Mouse (Mus musculus) adrenal gland, adult 8-10 months (tissue): ENCODE measurements around the gene Glt6d1. TPM values are rescaled to one million over a fixed set of nuclear protein-coding genes. Genes with fewer than 3 reads are reported as not detected.

Source experiments
- DNase-seq: peaks from one replicate; pipeline ENCODE4 v3.0.0; 2022
- total RNA-seq, 4 experiments: library from RNA; stranded (reverse); gene quantifications; 2 replicates each; pipeline ENCODE4 v1.2.4; 2022

Gene Glt6d1
- total RNA-seq, 4 experiments from 2014 or later: not detected

DNA sequence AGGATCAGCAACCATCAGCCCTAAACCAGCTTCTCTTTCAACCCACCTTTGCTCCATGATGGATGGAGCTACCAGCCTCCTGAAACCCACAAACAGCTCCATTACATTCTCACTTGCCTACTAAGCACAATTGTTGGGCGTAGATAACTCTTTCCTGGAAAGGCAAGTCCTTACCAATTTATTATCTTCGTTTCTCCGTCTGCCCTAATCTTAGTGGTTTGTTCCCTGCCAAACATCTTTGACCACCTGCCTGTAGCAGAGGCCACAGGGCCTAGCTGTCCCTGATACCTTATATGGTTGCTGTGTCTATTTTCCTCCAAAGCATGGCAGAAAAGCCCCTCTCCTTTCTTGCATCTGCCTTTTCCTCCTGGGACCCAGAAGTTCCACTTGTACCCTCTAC, 26.6 kb downstream of the Glt6d1 start:
- DNase-seq: no peak

GRCm38 (mm10) chr2:25785573-25786322, 29.9 kb downstream of the Glt6d1 start:
- DNase-seq: no peak

DNA sequence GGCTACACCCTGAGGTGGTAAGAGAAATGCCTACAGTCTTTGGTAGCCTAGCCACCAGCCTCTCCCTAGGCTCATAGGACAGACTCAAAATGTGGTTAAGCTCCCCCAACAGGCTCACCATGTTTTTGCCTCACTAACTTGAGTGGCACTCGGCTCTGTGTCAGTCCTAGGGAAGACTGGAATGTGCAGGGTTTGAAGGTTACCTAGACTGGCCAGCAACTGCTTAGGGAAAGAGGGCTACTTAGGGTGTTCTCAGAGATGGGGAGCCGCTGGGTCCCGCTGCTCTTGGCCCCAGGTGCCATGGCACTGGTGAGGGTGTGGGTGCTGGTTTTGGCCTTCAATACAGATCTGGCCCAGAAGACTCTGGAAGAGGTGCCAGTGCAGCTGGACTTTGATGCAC, 33.7 kb downstream of the Glt6d1 start, which contains the start of gene Gm13539:
Gm13539 (plus strand) TSS at position 301 of the 400 bp plus-strand sequence.
- DNase-seq: no peak

DNA sequence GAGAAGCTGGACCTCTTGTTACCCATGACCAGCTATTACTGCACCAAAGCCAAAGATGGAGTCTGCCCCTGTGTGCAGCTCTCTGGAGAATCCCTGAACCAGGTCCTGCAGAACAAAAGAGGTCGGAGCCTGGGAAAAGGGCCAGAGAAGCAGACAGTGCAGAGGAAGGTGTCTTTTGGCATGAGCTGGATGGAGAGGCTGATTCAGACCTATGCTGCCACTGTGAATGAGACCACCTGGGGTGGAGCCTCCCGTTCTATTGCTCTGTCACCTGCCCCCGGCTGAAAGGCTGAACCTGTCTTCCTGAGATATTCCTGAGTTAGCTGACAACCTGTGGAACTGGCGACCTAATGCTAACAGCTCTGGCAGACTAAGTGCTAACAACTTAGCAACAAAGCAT, 34.7 kb downstream of the Glt6d1 start:
- DNase-seq: no peak

- DNase-seq: no peak
These were observed 36.6 kb downstream of the Glt6d1 start for GRCm38 (mm10) chr2:25779076-25779475.

GRCm38 (mm10) chr2:25776717-25777116, 38.9 kb downstream of the Glt6d1 start, which contains the start of gene Lcn11:
Gene Lcn11, plus strand, starts transcription at chr2:25777017.
- no peak for DNase-seq

DNA sequence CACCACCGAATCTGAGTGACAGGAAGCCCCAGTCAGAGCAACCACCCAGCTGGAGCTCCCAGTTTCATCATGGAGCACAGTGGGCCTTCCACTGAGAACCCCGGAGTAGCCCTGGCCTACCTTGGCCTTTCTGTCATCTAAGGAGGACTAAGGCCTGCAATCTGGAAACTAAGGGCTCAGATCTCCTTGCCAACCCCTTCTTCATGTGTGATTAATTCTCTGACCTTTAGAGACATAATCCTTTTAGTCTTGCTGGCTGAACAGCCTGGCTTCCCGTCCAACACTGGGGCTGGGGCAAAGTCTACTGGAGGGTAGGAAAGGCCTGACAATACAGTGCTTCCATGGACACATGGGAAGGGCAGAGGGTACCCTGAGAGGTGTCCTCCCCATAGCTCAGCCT, 39.7 kb downstream of the Glt6d1 start:
- peak; percentile 27 for DNase-seq

- DNase-seq: no peak
These were observed 41.0 kb downstream of the Glt6d1 start for GRCm38 (mm10) chr2:25774640-25775039.

DNA sequence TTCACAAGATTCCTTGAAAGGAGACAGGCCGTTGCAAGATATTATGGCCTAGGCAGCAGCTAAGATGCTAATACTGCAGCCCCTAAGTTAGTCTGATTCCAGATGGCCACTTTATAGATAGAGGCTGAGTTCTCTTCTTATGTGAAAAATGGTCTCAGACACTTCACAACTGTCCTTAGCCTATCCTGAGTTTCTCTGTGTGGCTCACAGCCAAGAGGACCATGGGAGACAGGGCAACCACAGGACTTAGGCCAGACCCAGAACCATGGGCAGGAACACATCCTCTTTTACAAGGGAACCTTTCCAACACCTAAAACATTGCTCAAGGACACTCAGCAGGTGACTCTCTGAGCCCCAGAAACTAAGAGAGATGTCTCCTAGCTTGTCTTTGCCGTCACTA, 42.1 kb downstream of the Glt6d1 start:
- DNase-seq: no peak

DNA sequence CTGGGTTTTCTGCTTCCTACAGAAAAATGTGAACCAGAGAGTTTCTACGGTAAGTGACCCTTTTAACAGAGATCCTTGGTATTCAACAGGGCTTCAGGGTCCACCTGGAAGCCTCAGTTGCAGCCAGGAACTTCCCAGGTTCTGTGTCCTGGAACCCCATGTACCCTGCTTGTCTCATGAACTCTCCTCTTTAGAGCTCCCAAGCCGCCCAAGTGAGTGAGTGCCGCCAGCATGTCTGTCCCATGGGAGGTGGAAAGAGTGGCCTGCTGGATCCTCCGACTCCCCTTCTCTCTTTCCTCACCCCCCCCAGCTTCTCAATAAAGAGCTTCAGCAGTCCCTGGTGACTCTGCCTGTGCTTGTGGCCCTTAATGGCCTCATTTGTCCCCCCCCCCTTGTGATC, 47.9 kb downstream of the Glt6d1 start:
- no peak for DNase-seq

GRCm38 (mm10) chr2:25765269-25765668, 50.4 kb downstream of the Glt6d1 start, which contains the start of gene Lcn3:
Gene Lcn3, plus strand, starts transcription at chr2:25765569.
- DNase-seq: no peak

GRCm38 (mm10) chr2:25758064-25758625, 57.5 kb downstream of the Glt6d1 start:
- no peak for DNase-seq

DNA sequence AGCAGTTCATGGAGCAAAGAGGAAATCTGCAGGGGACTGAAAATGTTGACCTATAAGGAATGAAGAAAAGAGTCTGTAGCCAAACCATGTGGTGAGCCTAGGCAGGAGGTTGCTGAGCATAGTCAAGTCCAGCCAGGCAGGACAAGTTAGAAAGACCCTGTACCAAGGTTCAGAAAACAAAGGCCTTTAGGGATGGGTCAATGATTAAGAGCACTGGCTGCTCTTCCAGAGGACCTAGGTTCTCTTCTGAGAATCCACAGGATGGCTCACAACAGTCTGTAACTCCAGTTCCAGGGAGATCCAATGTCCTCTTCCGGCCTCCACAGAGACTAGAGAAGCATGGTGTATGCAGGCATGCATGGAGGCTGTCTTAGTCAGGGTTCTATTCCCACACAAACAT, 61.4 kb downstream of the Glt6d1 start:
- DNase-seq: no peak

Other genes starting within 250 kb of the Glt6d1 start
- gene Mamdc4, start 241.0 kb downstream of the Glt6d1 start, total RNA-seq: 10 to 100 TPM in 1 of 4 experiments, 1 to 10 TPM in 3; 1.4 to 11.0 (median 4.0) TPM
- gene Phpt1, start 240.6 kb downstream of the Glt6d1 start, total RNA-seq: 10 to 100 TPM; 61.3 to 76.9 (median 66.1) TPM
- 1 to 10 TPM; 1.6 to 4.8 (median 3.8) TPM for gene Ajm1, start 234.1 kb downstream of the Glt6d1 start, total RNA-seq
- gene Rabl6, start 207.3 kb downstream of the Glt6d1 start, total RNA-seq: 100 to 1,000 TPM; 121 to 178 (median 137) TPM
- not detected for gene Ccdc183, start 198.2 kb downstream of the Glt6d1 start, total RNA-seq
- 10 to 100 TPM; 18.0 to 47.8 (median 27.3) TPM for gene Tmem141, start 193.8 kb downstream of the Glt6d1 start, total RNA-seq
- 1 to 10 TPM; 4.7 to 7.0 (median 5.5) TPM for gene Fcna, start 187.8 kb downstream of the Glt6d1 start, total RNA-seq
- not detected for gene Lcn8, start 162.7 kb downstream of the Glt6d1 start, total RNA-seq
- gene Lcn5, start 157.9 kb downstream of the Glt6d1 start, total RNA-seq: not detected
- not detected for gene Lcn6, start 139.1 kb downstream of the Glt6d1 start, total RNA-seq
- gene Lcn10, start 133.1 kb downstream of the Glt6d1 start, total RNA-seq: not detected
- gene Obp2a, start 115.8 kb downstream of the Glt6d1 start, total RNA-seq: 10 to 100 TPM in 1 of 4 experiments, 1 to 10 TPM in 1, not detected in 2; 3.1 to 30.1 TPM
- 10 to 100 TPM; 29.9 to 69.4 (median 39.2) TPM for gene Bmyc, start 109.1 kb downstream of the Glt6d1 start, total RNA-seq
- gene Obp2b, start 78.8 kb downstream of the Glt6d1 start, total RNA-seq: not detected
- not detected for gene Lcn3, start 50.3 kb downstream of the Glt6d1 start, total RNA-seq
- gene Lcn11, start 38.8 kb downstream of the Glt6d1 start, total RNA-seq: not detected
- gene Gm13539, start 33.6 kb downstream of the Glt6d1 start, total RNA-seq: not detected
- gene Lcn9, start 7.3 kb upstream of the Glt6d1 start, total RNA-seq: not detected
- gene Sohlh1, start 31.4 kb upstream of the Glt6d1 start, total RNA-seq: not detected
- 10 to 100 TPM in 2 of 4 experiments, 1 to 10 TPM in 2; 1.8 to 12.1 (median 8.0) TPM for gene Kcnt1, start 47.9 kb upstream of the Glt6d1 start, total RNA-seq
- gene Camsap1, start 167.4 kb upstream of the Glt6d1 start, total RNA-seq: 10 to 100 TPM; 36.7 to 45.2 (median 39.8) TPM
- 10 to 100 TPM; 24.8 to 39.8 (median 29.9) TPM for gene Ubac1, start 205.9 kb upstream of the Glt6d1 start, total RNA-seq